In genomic region chr3:107986041-107986562, GRCm38 (mm10) we compare ENCODE assay signal across 8 mouse cellular contexts. TPM values are rescaled to one million over a fixed set of nuclear protein-coding genes. Genes with fewer than 3 reads are reported as not detected.
DNase-seq lines count a peak whose midpoint lies in the region; ATAC-seq and TF ChIP-seq lines count a peak whose summit lies in the region.

TSS of gene Gstm2 (minus strand) at chr3:107986453.

- no peak for ATAC-seq in midbrain, embryonic 12.5 days (ENCODE audit: low FRiP score, low read depth)
- ATAC-seq in midbrain, embryonic 13.5 days: no peak
- peak; percentile 74; the same call in 1 of the 2 replicates for ATAC-seq in embryonic facial prominence, embryonic 12.5 days (ENCODE audit: insufficient number of reproducible peaks, insufficient read depth, low FRiP score, low TSS enrichment)
- ATAC-seq in limb, embryonic 15.5 days (ENCODE audit: insufficient number of reproducible peaks, low FRiP score, low TSS enrichment, low read depth): peak; percentile 67; the same call in 1 of the 2 replicates

- DNase-seq in heart, postnatal 14 days: peak; percentile 53 to 63
- DNase-seq in right cerebral cortex, postnatal 14 days: no peak
- no peak for DNase-seq in right cerebral cortex, postnatal 36 days (ENCODE audit: low spot score in 2 of 2)

- intact Hi-C loops in heart, postnatal 14 days (cut with DNase I): no loop called here

- no peaks in the 10 kb centered on the region for H3K9me3 ChIP-seq in midbrain, embryonic 12.5 days
- no peaks in the 10 kb centered on the region for H3K9me3 ChIP-seq in midbrain, embryonic 13.5 days
- no peaks in the 10 kb centered on the region for H3K9me3 ChIP-seq in embryonic facial prominence, embryonic 12.5 days
- no peaks in the 10 kb centered on the region for H3K9me3 ChIP-seq in limb, embryonic 15.5 days

- no peak within 1 kb of the TSS for H3K4me3 ChIP-seq in midbrain, embryonic 12.5 days
- no peak within 1 kb of the TSS for H3K4me3 ChIP-seq in midbrain, embryonic 13.5 days (replicated peaks)
- H3K4me3 ChIP-seq in embryonic facial prominence, embryonic 12.5 days: no peak within 1 kb of the TSS
- peak within 1 kb of the TSS; percentile 29 for H3K4me3 ChIP-seq in limb, embryonic 15.5 days
- H3K4me3 ChIP-seq in small intestine, adult 2 months (ENCODE audit: low read depth, low read length): peak within 1 kb of the TSS; percentile 20; the same call in 1 of the 2 replicates

- no peak for TF ChIP-seq POLR2A in small intestine, adult 2 months (IDR thresholded peaks at IDR 0.05; ENCODE audit: low read depth, low read length)

- no peak within 1 kb of the TSS for H3K9ac ChIP-seq in midbrain, embryonic 12.5 days (replicated peaks)
- no peak within 1 kb of the TSS for H3K9ac ChIP-seq in midbrain, embryonic 13.5 days (replicated peaks)
- H3K9ac ChIP-seq in embryonic facial prominence, embryonic 12.5 days: no peak within 1 kb of the TSS
- no peak within 1 kb of the TSS for H3K9ac ChIP-seq in limb, embryonic 15.5 days

- H3K4me2 ChIP-seq in midbrain, embryonic 12.5 days (replicated peaks): no peak within 1 kb of the TSS
- no peak within 1 kb of the TSS for H3K4me2 ChIP-seq in midbrain, embryonic 13.5 days (replicated peaks)
- peak within 1 kb of the TSS; percentile 36 for H3K4me2 ChIP-seq in embryonic facial prominence, embryonic 12.5 days (replicated peaks)
- peak within 1 kb of the TSS; percentile 31 for H3K4me2 ChIP-seq in limb, embryonic 15.5 days

- H3K4me1 ChIP-seq in midbrain, embryonic 12.5 days: no peaks in the 10 kb centered on the region
- H3K4me1 ChIP-seq in midbrain, embryonic 13.5 days (replicated peaks): no peaks in the 10 kb centered on the region
- peaks cover 4% of the 10 kb centered on the region; the same call in 1 of the 2 replicates for H3K4me1 ChIP-seq in embryonic facial prominence, embryonic 12.5 days
- H3K4me1 ChIP-seq in limb, embryonic 15.5 days: 0 out of 2 replicates have a peak, but pooled peaks cover 8% of the 10 kb centered on the region
- H3K4me1 ChIP-seq in small intestine, adult 2 months (ENCODE audit: control insufficient read depth, insufficient read depth, insufficient read length, low read length): peaks cover 13% of the 10 kb centered on the region; the same call in 1 of the 2 replicates

- no peak within 1 kb of the TSS for H3K27ac ChIP-seq in midbrain, embryonic 12.5 days (replicated peaks)
- H3K27ac ChIP-seq in midbrain, embryonic 13.5 days: no peak within 1 kb of the TSS
- no peak within 1 kb of the TSS for H3K27ac ChIP-seq in embryonic facial prominence, embryonic 12.5 days
- peak within 1 kb of the TSS; percentile 1; the same call in 1 of the 2 replicates for H3K27ac ChIP-seq in limb, embryonic 15.5 days
- H3K27ac ChIP-seq in small intestine, adult 2 months (ENCODE audit: insufficient read depth, low read depth, low read length): no peak within 1 kb of the TSS

- no peaks in the 10 kb centered on the region for H3K27me3 ChIP-seq in midbrain, embryonic 12.5 days
- H3K27me3 ChIP-seq in midbrain, embryonic 13.5 days: no peaks in the 10 kb centered on the region
- no peaks in the 10 kb centered on the region for H3K27me3 ChIP-seq in embryonic facial prominence, embryonic 12.5 days
- no peaks in the 10 kb centered on the region for H3K27me3 ChIP-seq in limb, embryonic 15.5 days
- H3K27me3 ChIP-seq in small intestine, adult 2 months (ENCODE audit: control insufficient read depth, insufficient read depth, low read length): no peaks in the 10 kb centered on the region

- TF ChIP-seq CTCF in small intestine, adult 2 months (IDR thresholded peaks at IDR 0.05; ENCODE audit: extremely low read depth, insufficient read length, insufficient replicate concordance, low read depth, low read length): no peak

- WGBS in midbrain, embryonic 12.5 days: 73% methylated on average over 8 of the region's 8 CpGs
- WGBS in midbrain, embryonic 13.5 days: 67% methylated on average over 8 of the region's 8 CpGs
- 55% methylated on average over 8 of the region's 8 CpGs for WGBS in embryonic facial prominence, embryonic 12.5 days
- 42% methylated on average over 8 of the region's 8 CpGs for WGBS in limb, embryonic 15.5 days
- 29% methylated on average over 8 of the region's 8 CpGs for WGBS in small intestine, adult 2 months

- H3K36me3 ChIP-seq in midbrain, embryonic 12.5 days: no peaks in the 10 kb centered on the region
- no peaks in the 10 kb centered on the region for H3K36me3 ChIP-seq in midbrain, embryonic 13.5 days
- no peaks in the 10 kb centered on the region for H3K36me3 ChIP-seq in embryonic facial prominence, embryonic 12.5 days
- no peaks in the 10 kb centered on the region for H3K36me3 ChIP-seq in limb, embryonic 15.5 days
- H3K36me3 ChIP-seq in small intestine, adult 2 months (ENCODE audit: control insufficient read depth, insufficient read depth, low read length): no peaks in the 10 kb centered on the region

RNA-seq across cellular contexts. Expression of gene Gstm2, which starts in this region (rescaled TPM):
- polyA plus RNA-seq in midbrain, embryonic 12.5 days (2016; fragmentation: Nextera tagmentation; extraction: Ambion mirVana): 10.5 and 15.6 TPM in 2 replicates
- polyA plus RNA-seq in midbrain, embryonic 13.5 days (2015; fragmentation: Nextera tagmentation; extraction: Ambion mirVana): 6.0 and 6.2 TPM in 2 replicates
- polyA plus RNA-seq in embryonic facial prominence, embryonic 12.5 days (2016; fragmentation: Nextera tagmentation; extraction: Ambion mirVana): 34.3 and 34.9 TPM in 2 replicates
- total RNA-seq in heart, postnatal 14 days (2021): 10 to 100 TPM; 53.0 to 70.5 TPM
- 69.1 and 73.7 TPM in 2 replicates for polyA plus RNA-seq in limb, embryonic 15.5 days (2015; fragmentation: Nextera tagmentation; extraction: Ambion mirVana)
- polyA plus RNA-seq in small intestine, adult 2 months (2012; rRNA removed): 26.7 and 56.7 TPM in 2 replicates

Comparison
In these comparisons a context has a peak if more than half of its experiments do, and no peak if none do; other contexts are left out.
1. ATAC-seq: peak in embryonic facial prominence, embryonic 12.5 days (single experiment) and limb, embryonic 15.5 days (single experiment); none in midbrain, embryonic 12.5 days (single experiment) and midbrain, embryonic 13.5 days (single experiment).
2. H3K4me2 ChIP-seq: peak in embryonic facial prominence, embryonic 12.5 days (single experiment) and limb, embryonic 15.5 days (single experiment); none in midbrain, embryonic 12.5 days (single experiment) and midbrain, embryonic 13.5 days (single experiment).
3. H3K4me3 ChIP-seq: peak in limb, embryonic 15.5 days (single experiment) and small intestine, adult 2 months (single experiment); none in midbrain, embryonic 12.5 days (single experiment), midbrain, embryonic 13.5 days (single experiment) and embryonic facial prominence, embryonic 12.5 days (single experiment).
4. DNase-seq: peak in heart, postnatal 14 days (2 of 2); none in right cerebral cortex, postnatal 14 days (single experiment) and right cerebral cortex, postnatal 36 days (0 of 2).